Mouse (Mus musculus) kidney, adult 2 months (tissue): ENCODE measurements around the gene Alg3.

Experiments
- CTCF ChIP-seq: fragments of 200-500 bp; conservative IDR thresholded peaks from 2 replicates; pipeline ENCODE4 v1.5.1; 2011; ENCODE audit warnings: low read depth, mild to moderate bottlenecking, control low read depth, low read length, moderate library complexity, mixed read lengths; ENCODE audit not compliant: insufficient read depth, insufficient read length
- POLR2A ChIP-seq: fragments of 200-500 bp; IDR thresholded peaks from one replicate; pipeline ENCODE4 v1.6.1; 2011; ENCODE audit warnings: low read depth, low read length, control low read depth

DNA sequence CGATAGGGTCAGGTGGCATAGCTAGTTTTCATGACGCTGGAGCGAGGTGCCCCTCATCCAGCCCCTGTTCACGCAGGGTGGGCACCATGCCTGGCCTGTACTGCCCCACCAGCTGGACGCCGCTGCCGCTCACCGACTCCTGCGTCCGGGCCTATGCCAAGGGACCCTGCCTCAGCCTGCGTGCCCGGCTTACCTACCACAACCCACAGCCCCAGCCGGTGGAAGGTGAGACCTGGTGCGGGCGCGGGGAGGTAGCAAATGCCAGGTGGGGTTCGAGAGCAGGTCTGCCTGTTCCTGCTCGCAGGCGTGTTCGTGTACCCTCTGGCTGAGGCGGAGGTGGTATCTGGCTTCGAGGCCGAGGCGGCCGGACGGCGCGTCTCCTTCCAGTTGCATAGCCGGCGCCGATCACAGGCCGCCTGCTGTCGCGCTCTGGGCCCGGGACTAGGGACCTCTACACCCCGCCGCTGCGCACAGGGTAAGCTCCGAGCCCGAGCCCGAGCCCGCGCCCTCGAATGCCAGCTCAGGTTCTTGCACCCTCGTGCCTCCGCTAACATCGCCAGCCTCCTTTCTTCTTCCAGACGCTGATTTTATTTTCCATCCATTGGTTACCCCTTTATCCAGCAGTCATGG lies 20.3 kb downstream of the Alg3 start:
- no peak for TF ChIP-seq CTCF
- TF ChIP-seq POLR2A = no peak
